Comparison of ENCODE assay signal across 23 mouse cellular contexts in the genomic region with DNA sequence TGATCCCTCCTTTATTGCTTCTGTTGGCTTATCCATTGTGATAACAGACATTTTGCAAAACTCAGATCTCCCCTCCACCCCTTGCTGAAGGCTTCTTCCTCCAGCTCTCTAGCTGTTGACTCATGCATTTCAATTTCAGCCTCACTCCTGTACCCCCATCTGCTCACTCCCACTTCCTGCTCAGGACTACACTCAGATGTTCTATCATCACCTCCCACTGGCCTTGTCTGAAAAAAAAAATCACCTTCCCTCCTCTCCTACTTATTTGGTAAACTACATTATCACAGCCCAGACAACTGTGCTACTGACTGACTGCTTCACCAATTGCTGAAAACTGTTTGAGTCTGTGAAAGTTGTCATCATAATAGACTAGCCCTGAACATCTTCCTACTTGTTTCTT.
DNase-seq lines count a peak whose midpoint lies in the region; TF ChIP-seq lines count a peak whose summit lies in the region.
"Had no signal": no experiment of that assay in that cellular context is flagged by ENCODE, and none has a peak within 500 bp of the region (broad histone marks: within the 10 kb centered on the region; RNA-seq: fewer than 3 reads in every experiment).

No protein-coding gene starts in this region.

- TF ChIP-seq CTCF in layer of hippocampus, adult 2 months (conservative IDR thresholded peaks at IDR 0.05), result no peak

- H3K4me3 ChIP-seq in layer of hippocampus, adult 2 months, result no peak overlapping the region
- H3K4me3 ChIP-seq: embryonic facial prominence, embryonic 13.5 days; forebrain, embryonic 15.5 days; gastrocnemius, adult 2 months; heart, embryonic 12.5 days; hindbrain, embryonic 12.5 days; limb, embryonic 15.5 days; liver, embryonic 15.5 days; neural tube, embryonic 13.5 days had no signal

- peak overlapping the region; percentile 95 for H3K27ac ChIP-seq in layer of hippocampus, adult 2 months
- H3K27ac ChIP-seq: embryonic facial prominence, embryonic 13.5 days; forebrain, embryonic 15.5 days; gastrocnemius, adult 2 months; hindbrain, embryonic 12.5 days; limb, embryonic 15.5 days; liver, embryonic 15.5 days; neural tube, embryonic 13.5 days had no signal

- intact Hi-C loops in left cerebral cortex, postnatal 14 days (cut with DNase I), result no loop called here

- peak; percentile 38 to 71 for DNase-seq in layer of hippocampus, adult 2 months (ENCODE audit: low spot score in 2 of 2)
- no peak for DNase-seq in layer of hippocampus, postnatal 10 days (ENCODE audit: low spot score in 2 of 2)
- DNase-seq in right cerebral cortex, postnatal 25 days, result peak; percentile 61
- DNase-seq in right cerebral cortex, postnatal 14 days, result no peak
- DNase-seq in left cerebral cortex, postnatal 14 days (ENCODE audit: low spot score in 2 of 2), result peak; percentile 32 to 72
- DNase-seq in spleen, adult 18-20 months, result no peak
- DNase-seq in lung, postnatal 14 days, result no peak
- DNase-seq: adrenal gland, adult 2 months; cerebellum, adult 9-10 months; gastrocnemius, adult 2 months; heart, postnatal 14 days; kidney, adult 8-10 months; kidney, postnatal 25 days; layer of hippocampus, postnatal 36 days; midbrain, embryonic 14.5 days; thymus, postnatal 25 days had no signal

Comparison
In these comparisons a context has a peak if more than half of its experiments do, and no peak if none do; other contexts are left out.
1. DNase-seq: peak in layer of hippocampus, adult 2 months (2 of 2), right cerebral cortex, postnatal 25 days (single experiment) and left cerebral cortex, postnatal 14 days (2 of 2); none in layer of hippocampus, postnatal 10 days (0 of 2), right cerebral cortex, postnatal 14 days (single experiment), spleen, adult 18-20 months (0 of 2) and lung, postnatal 14 days (single experiment).